Mouse (Mus musculus) liver, embryonic 14.5 days (tissue): ENCODE data around the gene Plin5.

ENCODE experiments used
- CTCF ChIP-seq: IDR thresholded peaks from 2 replicates; pipeline ENCODE4 v1.5.1; 2016; ENCODE audit warnings: antibody characterized with exemption, low read depth, control low read depth
- EP300 ChIP-seq: IDR thresholded peaks from 2 replicates; pipeline ENCODE4 v1.6.1; 2016; ENCODE audit warnings: antibody characterized with exemption, low read depth

DNA sequence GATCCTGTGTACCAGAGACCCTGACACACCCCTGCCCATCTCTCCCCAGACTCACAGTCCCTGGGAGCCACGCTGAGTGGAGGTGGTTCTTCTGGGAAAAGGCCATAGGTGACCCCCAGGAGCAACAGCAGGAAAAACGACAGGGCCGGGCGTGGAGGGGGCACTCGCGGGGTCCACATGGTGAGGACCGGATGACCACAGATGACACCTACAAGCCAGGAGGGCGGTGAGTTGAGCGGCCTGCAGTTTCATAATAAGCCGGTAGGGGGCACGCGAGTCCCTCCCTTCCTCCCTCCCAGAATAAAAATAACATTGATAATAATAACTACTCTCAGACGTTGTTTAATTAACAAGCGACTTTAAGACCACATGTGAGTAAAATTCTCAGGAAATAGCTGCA lies 15.3 kb upstream of the Plin5 start:
- TF ChIP-seq EP300 (no peak), CTCF (peak; percentile 93)
